Mouse (Mus musculus): ENCODE data around the gene Tmem87b. TPM values are rescaled to one million over a fixed set of nuclear protein-coding genes. Genes with fewer than 3 reads are reported as not detected.

Tmem87b gene
- polyA plus RNA-seq, 1 experiment: 4.5 TPM

GRCm38 (mm10) chr2:128890661-128891335 is 72.9 kb downstream of the Tmem87b start:
- TF ChIP-seq FOSL1 (IDR thresholded peaks at IDR 0.05; ENCODE audit: insufficient read depth, low read length, poor library complexity, severe bottlenecking) (no peak), CTCF (IDR thresholded peaks at IDR 0.05; ENCODE audit: control insufficient read depth, insufficient read depth, insufficient read length) (no peak), CEBPB (IDR thresholded peaks at IDR 0.05; ENCODE audit: low read depth) (no peak), MAX (IDR thresholded peaks at IDR 0.05) (no peak), MYOG (IDR thresholded peaks at IDR 0.05; ENCODE audit: control insufficient read depth, extremely low read depth, insufficient read length) (no peak)
- Histone ChIP-seq H3K4me3 (ENCODE audit: insufficient read depth, poor library complexity, severe bottlenecking) (no peak overlapping the region), H3K79me2 (ENCODE audit: control insufficient read depth, insufficient read depth) (no peaks in the 10 kb centered on the region), H3ac (ENCODE audit: control insufficient read depth, insufficient read length, low read depth) (no peak overlapping the region), H3K79me3 (ENCODE audit: low read depth) (no peaks in the 10 kb centered on the region), H3K36me3 (ENCODE audit: control insufficient read depth, insufficient read depth) (no peaks in the 10 kb centered on the region), H3K27me3 (ENCODE audit: control insufficient read depth, insufficient read depth, insufficient read length) (no peaks in the 10 kb centered on the region)

GRCm38 (mm10) chr2:128892180-128892721 is 74.3 kb downstream of the Tmem87b start:
- H3K27me3 ChIP-seq (ENCODE audit: control insufficient read depth, insufficient read depth, insufficient read length): no peaks in the 10 kb centered on the region
- H3K4me3 ChIP-seq (ENCODE audit: insufficient read depth, poor library complexity, severe bottlenecking): no peak overlapping the region
- H3K79me2 ChIP-seq (ENCODE audit: control insufficient read depth, insufficient read depth): no peaks in the 10 kb centered on the region
- H3K79me3 ChIP-seq (ENCODE audit: low read depth): no peaks in the 10 kb centered on the region
- H3K36me3 ChIP-seq (ENCODE audit: control insufficient read depth, insufficient read depth): no peaks in the 10 kb centered on the region
- TF ChIP-seq CTCF (IDR thresholded peaks at IDR 0.05; ENCODE audit: control insufficient read depth, insufficient read depth, insufficient read length) (no peak), USF1 (IDR thresholded peaks at IDR 0.05; ENCODE audit: low read depth) (no peak)
- no peak overlapping the region for H3ac ChIP-seq (ENCODE audit: control insufficient read depth, insufficient read length, low read depth)

GRCm38 (mm10) chr2:128902843-128903242 is 84.9 kb downstream of the Tmem87b start:
- no peaks in the 10 kb centered on the region for H3K79me3 ChIP-seq (ENCODE audit: low read depth)
- no peak overlapping the region for H3K4me3 ChIP-seq (ENCODE audit: insufficient read depth, poor library complexity, severe bottlenecking)
- TF ChIP-seq MAX (IDR thresholded peaks at IDR 0.05) (no peak), MYOD1 (IDR thresholded peaks at IDR 0.05; ENCODE audit: control insufficient read depth, insufficient read length, low read depth) (no peak), USF1 (IDR thresholded peaks at IDR 0.05; ENCODE audit: low read depth) (no peak), CEBPB (IDR thresholded peaks at IDR 0.05; ENCODE audit: low read depth) (no peak), MYOG (IDR thresholded peaks at IDR 0.05; ENCODE audit: control insufficient read depth, extremely low read depth, insufficient read length) (no peak), FOSL1 (IDR thresholded peaks at IDR 0.05; ENCODE audit: insufficient read depth, low read length, poor library complexity, severe bottlenecking) (no peak)

GRCm38 (mm10) chr2:128903661-128904060 is 85.7 kb downstream of the Tmem87b start:
- no peaks in the 10 kb centered on the region for H3K79me3 ChIP-seq (ENCODE audit: low read depth)
- TF ChIP-seq CTCF (IDR thresholded peaks at IDR 0.05; ENCODE audit: control insufficient read depth, insufficient read depth, insufficient read length) (no peak), USF1 (IDR thresholded peaks at IDR 0.05; ENCODE audit: low read depth) (no peak), CEBPB (IDR thresholded peaks at IDR 0.05; ENCODE audit: low read depth) (no peak), MAX (IDR thresholded peaks at IDR 0.05) (no peak), MYOG (IDR thresholded peaks at IDR 0.05; ENCODE audit: control insufficient read depth, extremely low read depth, insufficient read length) (no peak), MYOD1 (IDR thresholded peaks at IDR 0.05; ENCODE audit: control insufficient read depth, insufficient read length, low read depth) (no peak), FOSL1 (IDR thresholded peaks at IDR 0.05; ENCODE audit: insufficient read depth, low read length, poor library complexity, severe bottlenecking) (no peak)

More at GRCm38 (mm10) chr2:128902843-128903242, 84.9 kb downstream of the Tmem87b start:
- no peak overlapping the region for H3ac ChIP-seq (ENCODE audit: control insufficient read depth, insufficient read length, low read depth)
- no peaks in the 10 kb centered on the region for H3K36me3 ChIP-seq (ENCODE audit: control insufficient read depth, insufficient read depth)
- H3K79me2 ChIP-seq (ENCODE audit: control insufficient read depth, insufficient read depth): no peaks in the 10 kb centered on the region
- H3K27me3 ChIP-seq (ENCODE audit: control insufficient read depth, insufficient read depth, insufficient read length): no peaks in the 10 kb centered on the region

More at GRCm38 (mm10) chr2:128903661-128904060, 85.7 kb downstream of the Tmem87b start:
- no peak overlapping the region for H3ac ChIP-seq (ENCODE audit: control insufficient read depth, insufficient read length, low read depth)
- no peaks in the 10 kb centered on the region for H3K79me2 ChIP-seq (ENCODE audit: control insufficient read depth, insufficient read depth)
- no peaks in the 10 kb centered on the region for H3K36me3 ChIP-seq (ENCODE audit: control insufficient read depth, insufficient read depth)
- H3K4me3 ChIP-seq (ENCODE audit: insufficient read depth, poor library complexity, severe bottlenecking): no peak overlapping the region
- no peaks in the 10 kb centered on the region for H3K27me3 ChIP-seq (ENCODE audit: control insufficient read depth, insufficient read depth, insufficient read length)

Other genes with a start within 250 kb of the Tmem87b start
- gene Spdye4c, start 226.9 kb upstream of the Tmem87b start, polyA plus RNA-seq (2012; fragmentation: generic; extraction: Trizol): not detected
- 45.3 TPM for gene Anapc1, start 130.7 kb upstream of the Tmem87b start, polyA plus RNA-seq (2012; fragmentation: generic; extraction: Trizol)
- gene Mertk, start 119.2 kb upstream of the Tmem87b start, polyA plus RNA-seq (2012; fragmentation: generic; extraction: Trizol): 4.0 TPM
- 0.09 TPM for gene Fbln7, start 44.9 kb downstream of the Tmem87b start, polyA plus RNA-seq (2012; fragmentation: generic; extraction: Trizol)
- gene Zc3h8, start 126.0 kb downstream of the Tmem87b start, polyA plus RNA-seq (2012; fragmentation: generic; extraction: Trizol): 2.6 TPM
- 0.21 TPM for gene Zc3h6, start 149.3 kb downstream of the Tmem87b start, polyA plus RNA-seq (2012; fragmentation: generic; extraction: Trizol)
- gene Gm10762, start 149.6 kb downstream of the Tmem87b start, polyA plus RNA-seq (2012; fragmentation: generic; extraction: Trizol): 3.6 TPM
- not detected for gene Vinac1, start 230.1 kb downstream of the Tmem87b start, polyA plus RNA-seq (2012; fragmentation: generic; extraction: Trizol)
- 10.7 TPM for gene Ttl, start 247.8 kb downstream of the Tmem87b start, polyA plus RNA-seq (2012; fragmentation: generic; extraction: Trizol)

Data from C2C12 (cell line).